Mouse (Mus musculus) heart, adult 9 months (tissue): ENCODE measurements at regions not wholly inside any gene's neighbourhood (a gene's known extent, or its start where the extent isn't known, plus 50 kb on each side); places are given as distances from the start of the nearest gene placed in this dataset.

Source experiments
- DNase-seq, 2 experiments: peaks; one replicate each; pipeline ENCODE4 v3.0.0; 2022; ENCODE audit warnings: low spot score in 2 of 2

DNA sequence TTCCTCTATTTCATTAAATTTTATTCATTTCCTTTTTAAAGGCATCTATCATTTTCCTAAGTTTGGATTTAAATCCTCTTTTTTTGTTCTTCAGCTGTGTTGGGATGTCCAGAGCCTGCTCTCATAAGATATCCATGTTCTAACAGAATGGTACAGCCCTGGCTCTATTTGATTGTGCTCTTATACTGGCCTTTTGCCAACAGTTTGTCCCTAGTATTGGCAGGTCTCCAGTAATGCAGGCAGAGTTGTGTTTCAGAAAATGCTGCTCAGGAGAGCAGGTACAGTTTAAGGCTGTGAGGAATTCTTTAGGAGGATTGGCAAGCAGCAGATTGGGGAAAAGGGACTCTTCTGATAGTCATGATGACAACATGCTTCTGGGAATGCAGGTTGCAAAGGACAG lies 797.1 kb upstream of the Slit2 start:
- DNase-seq: no peak

DNA sequence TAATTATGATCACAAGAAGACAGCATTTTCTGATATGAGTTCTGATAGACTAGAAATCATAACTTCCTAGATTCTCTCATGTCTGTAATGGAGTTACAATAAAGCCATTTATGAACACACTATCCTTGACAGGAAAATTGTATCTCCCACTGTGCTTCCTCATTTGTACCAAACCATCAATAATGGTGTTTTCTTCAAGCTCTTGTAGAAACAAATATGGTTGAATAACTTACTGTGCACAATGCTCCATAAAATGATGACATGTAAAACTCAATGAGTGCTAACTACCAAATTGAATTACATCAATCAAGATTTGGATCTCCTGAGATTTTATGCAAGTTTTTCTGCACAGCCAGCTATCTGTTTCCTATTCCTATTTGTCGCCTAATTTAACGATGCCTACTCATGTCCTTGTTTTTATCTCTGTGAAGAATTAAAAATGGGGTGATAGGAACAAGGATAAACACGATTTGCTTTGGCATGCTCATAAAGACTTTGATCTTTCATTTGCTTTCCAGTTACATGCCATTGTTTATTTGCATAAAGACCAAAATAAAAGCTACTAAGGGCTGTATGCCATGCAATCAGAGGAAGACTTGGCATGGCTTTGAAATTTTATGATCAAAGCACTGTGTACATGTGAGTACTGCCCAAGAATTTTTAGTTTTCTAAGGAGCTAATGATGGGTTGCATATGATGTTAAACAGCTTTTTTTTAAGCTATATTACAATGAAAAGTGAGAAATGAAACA lies 780.6 kb upstream of the Slit2 start:
- DNase-seq: no peak

DNA sequence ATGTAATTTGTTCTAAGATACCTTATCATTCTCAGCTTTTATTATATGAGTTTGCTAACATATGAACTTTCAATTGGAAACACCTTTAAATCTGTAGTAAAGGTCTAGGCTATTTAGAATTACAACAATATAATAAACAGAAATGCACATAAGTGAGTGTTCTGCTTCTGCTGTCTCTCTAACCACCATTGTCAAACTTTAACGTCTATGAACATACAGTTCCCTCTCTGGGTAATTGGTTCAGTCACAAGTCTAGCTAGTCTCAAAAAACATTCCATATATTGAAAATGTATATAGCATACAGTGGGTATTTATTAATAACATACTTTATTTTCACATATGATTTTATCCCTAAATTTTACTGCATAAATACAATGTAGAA lies 780.0 kb upstream of the Slit2 start:
- no peak for DNase-seq

- DNase-seq: no peak
These were observed 772.4 kb upstream of the Slit2 start for GRCm38 (mm10) chr5:47210542-47210941.

- DNase-seq: no peak
These were observed 767.5 kb upstream of the Slit2 start for GRCm38 (mm10) chr5:47215421-47215820.

DNA sequence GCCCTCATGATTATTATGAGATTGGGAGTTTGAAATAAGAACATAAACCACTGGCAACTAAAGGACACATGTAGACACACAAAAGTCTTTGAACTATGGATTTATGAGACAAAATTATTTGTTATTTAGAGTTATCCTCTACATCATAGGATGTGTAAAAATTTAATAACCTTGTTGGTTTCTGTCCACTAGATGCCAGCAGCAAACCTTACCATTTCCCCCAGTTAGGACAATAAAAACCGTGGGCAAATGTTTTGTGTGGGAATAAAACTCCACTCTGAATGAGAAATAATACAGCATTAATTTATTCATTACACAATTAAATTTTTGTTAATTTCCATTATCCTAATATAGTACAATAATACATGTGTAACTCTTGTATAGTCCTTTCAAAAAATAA lies 757.7 kb upstream of the Slit2 start:
- DNase-seq: no peak

GRCm38 (mm10) chr5:47236094-47236493 lies 746.8 kb upstream of the Slit2 start:
- DNase-seq: no peak

DNA sequence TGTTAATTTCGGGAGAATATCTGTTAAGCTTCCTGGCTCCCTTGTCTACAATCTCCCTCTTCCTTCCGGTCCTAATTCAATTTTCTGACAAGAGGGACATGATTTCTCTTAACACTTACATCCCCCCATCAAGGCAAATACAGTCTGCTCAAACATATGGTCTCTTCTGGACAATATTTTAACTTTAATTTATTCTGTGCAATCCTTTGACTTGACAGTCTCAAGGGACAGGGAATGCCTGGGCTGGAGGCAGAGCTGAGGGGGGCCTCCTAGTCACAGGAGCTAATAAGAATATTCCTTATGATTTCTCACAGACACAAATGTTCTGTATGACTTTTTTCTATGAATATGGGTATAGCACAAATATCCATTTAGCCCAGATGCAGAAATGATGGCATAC lies 742.9 kb upstream of the Slit2 start:
- DNase-seq: peak in 1 of 2 experiments; percentile 1

GRCm38 (mm10) chr5:47240586-47240985 lies 742.4 kb upstream of the Slit2 start:
- peak; percentile 56 to 72 for DNase-seq

DNA sequence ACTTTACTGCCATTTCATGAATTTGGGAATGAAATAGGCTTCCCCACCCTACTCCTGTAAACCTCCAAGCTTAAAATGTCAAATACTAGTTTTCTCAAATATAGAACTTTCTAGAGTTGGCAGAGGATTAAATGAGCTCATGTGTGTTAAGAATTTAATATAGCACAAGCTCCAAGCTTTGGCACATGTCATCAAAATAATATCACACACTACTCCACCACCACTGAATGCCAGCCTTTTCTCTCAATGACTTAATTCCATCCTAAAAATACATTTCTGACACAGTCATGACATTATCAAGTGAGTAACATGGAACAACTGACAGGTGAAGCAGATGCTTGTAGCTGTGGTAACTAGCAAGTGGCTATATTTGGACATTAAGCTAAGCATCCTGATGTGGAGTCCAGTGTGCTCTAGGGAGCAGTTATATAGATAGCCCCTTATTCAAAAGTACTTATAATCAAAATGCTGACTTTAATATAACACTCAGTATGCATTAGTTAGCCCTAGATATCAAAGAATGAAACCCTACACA lies 728.0 kb upstream of the Slit2 start:
- no peak for DNase-seq

- DNase-seq: no peak
These were observed 721.1 kb upstream of the Slit2 start for GRCm38 (mm10) chr5:47261658-47262411.

DNA sequence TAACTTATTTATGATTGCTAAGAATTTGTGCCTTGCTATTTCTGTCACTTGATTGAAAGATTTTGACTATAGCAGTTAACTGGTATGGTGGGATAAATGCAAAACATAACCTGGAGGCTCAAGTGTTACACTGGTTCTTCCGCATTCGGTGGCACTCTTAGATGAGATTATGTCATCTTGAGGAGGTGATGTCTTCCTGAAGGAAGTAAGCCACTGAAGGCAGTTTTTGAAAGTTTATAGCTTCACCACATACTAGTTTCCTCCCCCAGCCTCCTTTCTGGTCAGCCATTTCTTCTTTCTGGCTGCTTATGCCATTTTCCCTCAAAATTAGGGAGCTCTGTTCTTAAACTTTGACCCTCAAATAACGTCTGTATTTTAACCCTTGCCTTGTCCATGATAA lies 710.3 kb upstream of the Slit2 start:
- no peak for DNase-seq

DNA sequence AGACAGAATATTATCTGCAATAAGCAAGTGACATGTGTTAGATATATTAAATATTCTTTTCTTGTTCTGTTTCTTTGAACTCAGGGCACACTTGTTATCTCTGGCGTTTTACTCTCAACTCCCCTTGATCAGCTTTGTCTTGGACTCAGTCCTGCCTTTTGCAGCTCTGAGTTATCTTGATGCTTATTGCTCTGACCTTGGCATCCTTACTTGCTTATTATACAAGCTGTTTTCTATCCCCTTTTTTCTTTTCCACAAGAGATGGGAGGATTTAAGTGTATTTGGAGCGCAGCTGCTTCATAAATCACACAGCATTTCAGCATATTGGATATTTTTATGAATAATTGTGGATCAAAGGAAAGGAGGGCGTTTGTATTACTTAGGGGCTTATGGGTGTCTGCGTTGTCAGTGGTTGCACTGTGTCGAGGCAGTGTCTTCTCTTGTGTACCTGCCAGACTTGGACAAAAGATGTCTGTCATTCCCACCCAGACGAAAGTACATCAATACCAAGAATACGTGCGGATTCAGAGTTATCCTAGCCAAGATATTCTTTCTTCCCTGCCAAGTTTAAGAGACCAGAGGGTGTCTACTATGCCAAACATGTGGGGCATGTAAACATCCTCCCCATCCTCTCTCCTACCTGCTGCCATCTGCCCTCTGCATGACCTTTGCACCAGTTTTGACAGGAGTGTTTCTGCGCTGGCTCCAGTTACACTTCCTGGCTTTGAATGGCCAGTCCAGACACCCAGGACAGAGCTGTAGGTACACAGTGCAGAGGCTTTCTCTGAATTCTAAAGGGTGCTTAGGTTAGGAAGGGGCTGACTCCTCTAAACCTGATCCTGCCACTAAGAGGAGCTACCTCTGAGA lies 709.3 kb upstream of the Slit2 start:
- no peak for DNase-seq

- DNase-seq: no peak
These were observed 708.7 kb upstream of the Slit2 start for GRCm38 (mm10) chr5:47274256-47274638.

GRCm38 (mm10) chr5:47276231-47277195 lies 706.4 kb upstream of the Slit2 start:
- DNase-seq: no peak

DNA sequence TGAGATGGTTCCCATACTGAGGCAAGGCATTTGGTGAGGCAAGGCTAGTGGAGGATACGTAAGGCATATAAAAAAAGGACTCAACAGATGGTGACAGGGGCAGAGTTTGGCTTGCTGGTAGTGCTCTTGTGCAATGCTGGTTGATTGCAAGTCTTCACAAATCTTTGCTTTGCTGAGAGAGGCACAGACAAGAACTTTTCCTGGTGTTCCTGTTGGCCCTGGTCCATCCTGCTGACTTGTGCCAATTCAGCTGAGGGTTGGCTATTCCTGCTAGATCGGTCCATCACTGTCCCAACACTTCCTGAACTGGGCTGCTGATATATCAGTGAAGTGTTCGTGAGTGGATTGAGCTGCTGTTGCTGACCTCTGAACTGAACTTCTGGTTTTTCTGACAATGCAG lies 703.3 kb upstream of the Slit2 start:
- peak; percentile 10 to 22 for DNase-seq

- peak; percentile 11 to 14 for DNase-seq
These were observed 683.3 kb upstream of the Slit2 start for GRCm38 (mm10) chr5:47299602-47300001.

- DNase-seq: no peak
These were observed 665.4 kb upstream of the Slit2 start for GRCm38 (mm10) chr5:47317506-47317905.

- no peak for DNase-seq
These were observed 664.8 kb upstream of the Slit2 start for GRCm38 (mm10) chr5:47318147-47318546.

DNA sequence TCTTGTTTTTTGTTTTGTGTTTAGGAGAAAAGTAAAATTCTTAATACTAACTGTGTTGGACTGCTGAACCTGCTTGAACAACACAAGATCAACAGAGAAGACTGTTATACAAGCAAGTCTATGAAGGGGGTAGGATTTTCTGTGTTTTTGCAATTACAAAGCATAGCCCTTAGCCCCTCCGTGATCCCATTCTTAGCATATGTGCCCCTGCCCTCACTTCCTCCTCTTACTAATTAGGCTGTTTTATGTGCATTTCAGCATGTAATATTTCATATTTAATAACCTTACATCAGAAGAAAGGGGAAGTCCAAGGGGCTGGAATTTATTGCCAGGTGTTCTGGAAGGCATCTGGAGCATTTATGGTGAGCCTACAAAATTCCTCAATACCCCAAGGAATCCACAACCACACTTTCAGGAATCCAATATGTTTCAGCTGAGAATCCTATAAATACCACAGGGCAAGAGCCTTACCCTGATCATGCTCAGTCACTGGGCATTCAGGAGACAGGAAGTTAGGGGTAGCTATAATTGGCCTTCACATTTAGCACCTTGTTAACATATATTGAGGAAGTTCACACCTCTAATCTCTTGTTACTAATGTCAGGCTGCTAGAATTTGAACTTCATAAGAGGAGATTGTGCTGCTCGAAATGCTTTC lies 660.3 kb upstream of the Slit2 start:
- DNase-seq: no peak
